Mouse (Mus musculus) neural tube, embryonic 14.5 days (tissue): ENCODE measurements at regions not wholly inside any gene's neighbourhood (a gene's known extent, or its start where the extent isn't known, plus 50 kb on each side); places are given as distances from the start of the nearest gene placed in this dataset.

Experiments
- ATAC-seq: fragments of 200-750 bp; cut with Nextera tagmentation; 2 replicates; pipeline ENCODE4 v1.8.0; 2017; ENCODE audit warnings: low read depth, mild to moderate bottlenecking, moderate TSS enrichment, moderate library complexity
- H3K27ac ChIP-seq: fragments of 300-500 bp; sonication (generic); 2 replicates; pipeline ENCODE4 v1.5.1; 2014; ENCODE audit warnings: low read depth, mild to moderate bottlenecking, control low read depth, low read length, moderate library complexity, mixed read lengths
- H3K27me3 ChIP-seq: fragments of 300-500 bp; sonication (generic); 2 replicates; pipeline ENCODE4 v1.6.1; 2014; ENCODE audit warnings: low read length; ENCODE audit not compliant: control insufficient read depth, insufficient read depth
- H3K36me3 ChIP-seq: fragments of 300-500 bp; sonication (generic); 2 replicates; pipeline ENCODE4 v1.6.1; 2014; ENCODE audit warnings: low read length, mixed read lengths; ENCODE audit not compliant: control insufficient read depth, insufficient read depth
- H3K4me1 ChIP-seq: fragments of 300-500 bp; sonication (generic); 2 replicates; pipeline ENCODE4 v1.6.1; 2014; ENCODE audit warnings: low read length; ENCODE audit not compliant: control insufficient read depth, insufficient read depth
- H3K4me2 ChIP-seq: fragments of 300-500 bp; sonication (generic); 2 replicates; pipeline ENCODE4 v1.6.1; 2014; ENCODE audit warnings: mild to moderate bottlenecking, low read depth, low read length, control low read depth
- H3K4me3 ChIP-seq: fragments of 300-500 bp; sonication (generic); 2 replicates; pipeline ENCODE4 v1.5.1; 2014; ENCODE audit warnings: low read depth, low read length, control low read depth, mixed read lengths
- H3K9ac ChIP-seq: fragments of 300-500 bp; sonication (generic); replicated peaks from 2 replicates; pipeline ENCODE4 v1.6.1; 2014; ENCODE audit warnings: low read depth, mild to moderate bottlenecking, control low read depth, low read length, mixed read lengths
- H3K9me3 ChIP-seq: fragments of 300-500 bp; sonication (generic); 2 replicates; pipeline ENCODE4 v1.6.1; 2016; ENCODE audit warnings: low read length; ENCODE audit not compliant: control insufficient read depth
- WGBS: fragments of 180-500 bp; shearing (Covaris S2); extraction: QIAGEN DNeasy Blood & Tissue Kit; methylation state at CpG from one replicate; pipeline ENCODE4 v1.1.7; 2014; 5-methylcytosine and 5-hydroxymethylcytosine counted together

GRCm38 (mm10) chr3:154451169-154451568 is 120.7 kb upstream of the Lhx8 start:
- 84% methylated on average over 7 of the region's 7 CpGs for WGBS
- no peak overlapping the region for H3K27ac ChIP-seq

DNA sequence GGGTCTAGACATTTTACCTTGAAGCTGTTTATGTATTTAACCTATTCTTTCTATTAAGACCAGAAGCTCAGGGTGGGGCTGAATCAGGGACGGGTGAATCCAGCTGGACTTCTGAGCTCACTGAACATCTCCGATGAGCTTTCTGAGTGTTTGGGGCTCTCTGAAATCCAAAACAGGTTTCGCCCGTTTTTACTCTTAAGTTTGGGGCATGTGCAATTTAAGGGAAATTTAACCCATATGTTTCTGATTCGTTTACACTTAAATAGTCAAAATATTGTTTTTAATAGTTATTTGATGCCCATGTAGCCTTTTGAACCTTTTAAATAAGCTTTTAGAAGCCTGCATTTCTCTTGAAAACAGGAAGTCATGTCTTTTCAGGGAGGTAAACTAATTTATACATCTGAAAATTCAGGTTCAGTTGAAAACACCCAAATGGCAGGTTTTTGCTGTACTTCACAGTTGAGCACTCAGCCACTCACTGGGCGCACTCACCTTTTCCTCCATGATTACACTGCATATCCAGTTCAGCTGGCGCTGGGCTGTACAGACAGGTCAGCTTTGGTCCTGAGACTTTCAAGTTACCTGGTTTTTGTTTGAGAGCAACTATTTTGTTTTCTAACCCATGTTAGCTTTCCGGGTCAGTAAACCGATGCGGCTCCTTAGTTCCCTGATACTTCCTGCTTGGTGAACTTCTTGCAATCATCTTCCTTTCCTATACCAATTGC is 113.1 kb upstream of the Lhx8 start:
- H3K27ac ChIP-seq, result no peak overlapping the region
- 90% methylated on average over 10 of the region's 10 CpGs for WGBS
- H3K9me3 ChIP-seq, result no peaks in the 10 kb centered on the region
- no peak overlapping the region for H3K9ac ChIP-seq
- no peaks in the 10 kb centered on the region for H3K36me3 ChIP-seq
- H3K4me3 ChIP-seq, result no peak overlapping the region
- H3K4me2 ChIP-seq, result no peak overlapping the region
- H3K27me3 ChIP-seq, result no peaks in the 10 kb centered on the region
- no peaks in the 10 kb centered on the region for H3K4me1 ChIP-seq
- ATAC-seq, result no peak

More at GRCm38 (mm10) chr3:154451169-154451568, 120.7 kb upstream of the Lhx8 start:
- Histone ChIP-seq H3K9ac (no peak overlapping the region), H3K9me3 (no peaks in the 10 kb centered on the region), H3K4me1 (no peaks in the 10 kb centered on the region), H3K4me3 (no peak overlapping the region), H3K36me3 (no peaks in the 10 kb centered on the region), H3K27me3 (no peaks in the 10 kb centered on the region), H3K4me2 (no peak overlapping the region)
- ATAC-seq, result no peak

DNA sequence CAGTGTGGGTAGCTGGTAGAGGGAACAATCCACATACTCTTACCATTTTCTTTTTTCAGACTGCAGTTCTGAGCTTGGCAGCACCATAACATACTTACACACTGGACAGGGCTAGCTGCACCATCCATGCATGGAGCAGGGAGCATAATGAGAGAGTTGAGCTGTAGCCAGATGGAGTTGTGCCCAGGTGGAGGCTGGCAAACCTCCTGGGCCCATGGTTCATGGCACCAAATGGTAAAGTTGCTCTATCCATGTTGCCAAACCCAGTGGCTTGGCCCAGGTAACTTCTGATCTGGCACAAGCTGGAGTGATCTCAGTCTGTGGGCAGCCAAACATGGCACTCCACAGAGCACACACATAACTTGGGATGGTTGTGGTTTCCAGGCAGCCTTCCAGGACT is 111.0 kb upstream of the Lhx8 start:
- H3K4me2 ChIP-seq, result no peak overlapping the region
- ATAC-seq, result no peak

DNA sequence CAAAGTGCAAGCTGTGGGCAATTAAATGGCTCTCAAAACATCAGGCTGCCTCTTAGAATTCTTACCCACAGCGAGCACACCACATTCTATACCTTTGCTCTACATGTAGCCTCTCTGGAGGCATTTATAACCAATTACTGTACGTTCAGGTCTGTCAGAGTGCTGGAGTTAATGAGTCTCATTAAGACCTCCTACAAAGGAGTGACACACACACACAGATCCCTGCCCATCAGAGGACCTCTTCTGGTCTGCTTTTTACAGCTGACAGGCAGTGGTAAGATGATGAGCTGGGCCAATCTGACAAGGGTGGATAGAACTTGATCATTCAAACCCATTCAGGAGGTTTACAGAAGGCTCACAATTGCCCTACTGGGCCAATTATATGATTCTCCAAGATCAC is 110.4 kb upstream of the Lhx8 start:
- no peak for ATAC-seq
- no peaks in the 10 kb centered on the region for H3K36me3 ChIP-seq
- H3K4me1 ChIP-seq, result no peaks in the 10 kb centered on the region
- no peak overlapping the region for H3K27ac ChIP-seq
- WGBS, result 37% methylated on average over 2 of the region's 2 CpGs
- H3K4me3 ChIP-seq, result no peak overlapping the region
- H3K27me3 ChIP-seq, result no peaks in the 10 kb centered on the region
- H3K4me2 ChIP-seq, result no peak overlapping the region
- H3K9ac ChIP-seq, result no peak overlapping the region
- H3K9me3 ChIP-seq, result no peaks in the 10 kb centered on the region

More for the DNA sequence above, 111.0 kb upstream of the Lhx8 start:
- Histone ChIP-seq H3K27ac (no peak overlapping the region), H3K9ac (no peak overlapping the region), H3K9me3 (no peaks in the 10 kb centered on the region), H3K36me3 (no peaks in the 10 kb centered on the region), H3K27me3 (no peaks in the 10 kb centered on the region), H3K4me3 (no peak overlapping the region), H3K4me1 (no peaks in the 10 kb centered on the region)

GRCm38 (mm10) chr3:154430856-154431255 is 100.4 kb upstream of the Lhx8 start:
- no peaks in the 10 kb centered on the region for H3K27me3 ChIP-seq
- H3K9me3 ChIP-seq, result no peaks in the 10 kb centered on the region
- no peak for ATAC-seq
- H3K4me3 ChIP-seq, result no peak overlapping the region
- no peaks in the 10 kb centered on the region for H3K4me1 ChIP-seq
- 90% methylated on average over 7 of the region's 7 CpGs for WGBS
- no peaks in the 10 kb centered on the region for H3K36me3 ChIP-seq
- H3K4me2 ChIP-seq, result no peak overlapping the region
- no peak overlapping the region for H3K9ac ChIP-seq
- H3K27ac ChIP-seq, result no peak overlapping the region

- no peak overlapping the region for H3K9ac ChIP-seq
- no peaks in the 10 kb centered on the region for H3K27me3 ChIP-seq
- no peak for ATAC-seq
- no peak overlapping the region for H3K4me3 ChIP-seq
- WGBS, result 88% methylated on average over 6 of the region's 6 CpGs
- no peaks in the 10 kb centered on the region for H3K36me3 ChIP-seq
- no peak overlapping the region for H3K4me2 ChIP-seq
- no peaks in the 10 kb centered on the region for H3K9me3 ChIP-seq
- H3K4me1 ChIP-seq, result no peaks in the 10 kb centered on the region
- H3K27ac ChIP-seq, result no peak overlapping the region
Observed at GRCm38 (mm10) chr3:154429666-154430065, 99.2 kb upstream of the Lhx8 start.

DNA sequence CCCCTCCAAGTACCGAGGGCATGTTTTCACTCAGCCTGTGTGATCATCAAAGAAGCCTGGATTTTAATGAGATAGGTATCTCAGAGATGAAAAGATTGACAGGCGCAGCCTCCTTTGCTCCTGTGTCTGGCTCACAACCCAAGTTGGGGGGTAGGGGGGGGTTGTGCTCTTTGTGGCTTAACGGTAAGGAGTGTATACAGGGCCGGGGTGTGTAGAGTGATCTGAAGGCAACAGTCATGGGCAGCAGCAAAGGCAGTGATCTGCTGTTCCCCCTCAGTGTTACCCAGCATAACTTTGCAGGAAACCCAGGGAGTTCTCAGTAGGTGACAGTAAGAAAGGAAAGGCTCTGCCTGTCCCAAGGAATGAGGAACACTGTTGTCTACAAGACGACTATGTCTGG is 94.1 kb upstream of the Lhx8 start:
- H3K4me1 ChIP-seq, result no peaks in the 10 kb centered on the region
- no peak overlapping the region for H3K4me2 ChIP-seq
- H3K4me3 ChIP-seq, result no peak overlapping the region
- no peaks in the 10 kb centered on the region for H3K9me3 ChIP-seq
- no peaks in the 10 kb centered on the region for H3K36me3 ChIP-seq
- no peak overlapping the region for H3K27ac ChIP-seq
- no peak for ATAC-seq
- no peaks in the 10 kb centered on the region for H3K27me3 ChIP-seq
- 90% methylated on average over 5 of the region's 5 CpGs for WGBS
- H3K9ac ChIP-seq, result no peak overlapping the region

- Histone ChIP-seq H3K9ac (no peak overlapping the region), H3K27ac (no peak overlapping the region), H3K4me2 (no peak overlapping the region), H3K36me3 (no peaks in the 10 kb centered on the region), H3K27me3 (no peaks in the 10 kb centered on the region), H3K4me3 (no peak overlapping the region), H3K4me1 (no peaks in the 10 kb centered on the region), H3K9me3 (no peaks in the 10 kb centered on the region)
- 80% methylated on average over 7 of the region's 7 CpGs for WGBS
- ATAC-seq, result no peak
Observed at GRCm38 (mm10) chr3:154421461-154421950, 91.0 kb upstream of the Lhx8 start.

GRCm38 (mm10) chr3:154418177-154418832 is 87.8 kb upstream of the Lhx8 start:
- Histone ChIP-seq H3K4me1 (no peaks in the 10 kb centered on the region), H3K9ac (no peak overlapping the region), H3K4me3 (no peak overlapping the region), H3K4me2 (no peak overlapping the region), H3K27ac (no peak overlapping the region), H3K36me3 (no peaks in the 10 kb centered on the region), H3K9me3 (no peaks in the 10 kb centered on the region), H3K27me3 (no peaks in the 10 kb centered on the region)
- no peak for ATAC-seq
- 83% methylated on average over 4 of the region's 4 CpGs for WGBS
